Mouse (Mus musculus): ENCODE data around the gene Son.

GRCm38 (mm10) chr16:91628673-91629072, 18.6 kb upstream of the Son start:
- TF ChIP-seq CTCF (IDR thresholded peaks at IDR 0.05; ENCODE audit: low read depth) (no peak), EP300 (IDR thresholded peaks at IDR 0.05; ENCODE audit: low read depth) (no peak)

Measured in liver, embryonic 14.5 days (tissue).